Mouse (Mus musculus) stomach, embryonic 14.5 days (tissue): ENCODE data around the gene A630095N17Rik. TPM values are rescaled to one million over a fixed set of nuclear protein-coding genes. Genes with fewer than 3 reads are reported as not detected.

ENCODE experiments used
- ATAC-seq: fragments of 200-750 bp; cut with Nextera tagmentation; 2 replicates; pipeline ENCODE4 v1.8.0; 2017; ENCODE audit warnings: low read depth, moderate TSS enrichment; ENCODE audit not compliant: insufficient number of reproducible peaks, insufficient read depth, low FRiP score
- H3K27ac ChIP-seq: fragments of 300-500 bp; sonication (generic); 2 replicates; pipeline ENCODE4 v1.5.1; 2014; ENCODE audit warnings: mild to moderate bottlenecking, low read length, moderate library complexity, mixed read lengths
- H3K27me3 ChIP-seq: fragments of 300-500 bp; sonication (generic); 2 replicates; pipeline ENCODE4 v1.6.1; 2014; ENCODE audit warnings: low read length, control low read depth, mixed read lengths; ENCODE audit not compliant: control insufficient read depth, insufficient read depth
- H3K36me3 ChIP-seq: fragments of 300-500 bp; sonication (generic); 2 replicates; pipeline ENCODE4 v1.6.1; 2014; ENCODE audit warnings: mild to moderate bottlenecking, control low read depth, low read length, moderate library complexity, mixed read lengths; ENCODE audit not compliant: control insufficient read depth, insufficient read depth
- H3K4me1 ChIP-seq: fragments of 300-500 bp; sonication (generic); 2 replicates; pipeline ENCODE4 v1.6.1; 2014; ENCODE audit warnings: low read length, control low read depth, mixed read lengths; ENCODE audit not compliant: control insufficient read depth, insufficient read depth
- H3K4me2 ChIP-seq: fragments of 300-500 bp; sonication (generic); replicated peaks from 2 replicates; pipeline ENCODE4 v1.6.1; 2014; ENCODE audit warnings: low read depth, low read length, control low read depth
- H3K4me3 ChIP-seq: fragments of 300-500 bp; sonication (generic); 2 replicates; pipeline ENCODE4 v1.5.1; 2014; ENCODE audit warnings: low read depth, low read length, control low read depth
- H3K9ac ChIP-seq: fragments of 300-500 bp; sonication (generic); replicated peaks from 2 replicates; pipeline ENCODE4 v1.6.1; 2014; ENCODE audit warnings: low read depth, mild to moderate bottlenecking, control low read depth, low read length, moderate library complexity, mixed read lengths
- H3K9me3 ChIP-seq: fragments of 300-500 bp; sonication (generic); 2 replicates; pipeline ENCODE4 v1.6.1; 2016; ENCODE audit warnings: low read depth, low read length, control low read depth; ENCODE audit not compliant: control insufficient read depth
- WGBS: fragments of 180-500 bp; shearing (Covaris S2); extraction: QIAGEN DNeasy Blood & Tissue Kit; methylation state at CpG from one replicate; pipeline ENCODE4 v1.1.7; 2014; 5-methylcytosine and 5-hydroxymethylcytosine counted together
- polyA plus RNA-seq: library from polyadenylated mRNA; unstranded; fragments of >200 nt; fragmentation: Nextera tagmentation; extraction: Ambion mirVana; gene quantifications from 2 replicates; pipeline ENCODE4 v1.2.1, GENCODE M21; 2014

The A630095N17Rik gene
- polyA plus RNA-seq, 1 experiment from 2014 or later = not detected

DNA sequence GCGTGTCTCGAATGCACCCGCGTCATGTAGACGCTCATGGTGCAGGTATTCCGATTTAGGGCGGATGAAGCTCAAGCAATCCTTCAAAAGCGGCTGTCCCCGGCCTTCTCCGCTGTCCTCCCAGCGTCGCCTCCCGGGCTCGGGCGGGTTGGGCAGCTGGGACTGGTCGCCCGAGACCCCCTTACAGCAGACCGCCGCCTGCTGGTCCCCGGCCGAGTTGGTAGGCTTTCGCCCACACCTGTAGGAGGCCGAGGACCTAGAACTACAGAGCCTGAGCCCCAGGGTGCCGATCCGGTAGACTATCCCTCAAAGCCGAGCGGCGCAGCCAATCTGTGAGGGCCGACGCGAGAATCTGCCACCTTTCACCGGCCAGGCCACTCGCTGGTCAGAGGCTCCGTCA, 12.4 kb downstream of the A630095N17Rik start, which contains the start of gene Tuba4a:
TSS of gene Tuba4a (minus strand) at position 335 of the 400 bp plus-strand sequence.
- peak within 1 kb of the TSS; percentile 51 for H3K4me3 ChIP-seq
- no peaks in the 10 kb centered on the region for H3K9me3 ChIP-seq
- H3K4me1 ChIP-seq = peaks cover 9% of the 10 kb centered on the region; the same call in 1 of the 2 replicates
- peak; percentile 56; the same call in 1 of the 2 replicates for ATAC-seq
- H3K9ac ChIP-seq = peak within 1 kb of the TSS; percentile 47
- peaks cover 3% of the 10 kb centered on the region; the same call in 1 of the 2 replicates for H3K36me3 ChIP-seq
- no peak within 1 kb of the TSS; the same call in 1 of the 2 replicates for H3K27ac ChIP-seq
- peak within 1 kb of the TSS; percentile 98 for H3K4me2 ChIP-seq
- peaks cover 10% of the 10 kb centered on the region for H3K27me3 ChIP-seq
- under 1% methylated on average over 34 of the region's 34 CpGs for WGBS

DNA sequence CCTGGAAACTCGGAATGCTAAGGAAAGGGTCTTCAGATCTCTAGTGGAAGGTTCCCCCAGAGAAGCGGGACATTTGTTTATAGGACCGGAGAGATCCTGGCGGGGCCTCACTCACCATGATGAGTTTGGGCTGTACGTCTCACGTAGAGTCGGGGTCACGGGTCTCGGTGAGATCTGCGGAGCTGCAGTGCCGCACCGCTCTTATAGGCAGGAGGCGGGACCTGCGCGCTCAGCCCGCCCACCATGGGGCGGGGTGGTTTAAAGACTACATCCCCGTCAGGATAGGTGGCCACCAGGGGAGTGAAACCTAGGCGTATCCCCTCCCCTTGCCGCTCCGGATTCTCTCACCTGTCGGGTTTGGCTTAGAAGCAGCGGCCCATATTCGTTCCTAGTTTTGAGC, 12.8 kb downstream of the A630095N17Rik start:
- Histone ChIP-seq H3K27ac (no peak overlapping the region; the same call in 1 of the 2 replicates), H3K36me3 (peaks cover 4% of the 10 kb centered on the region; the same call in 1 of the 2 replicates)

GRCm38 (mm10) chr1:75218227-75219001, 13.5 kb downstream of the A630095N17Rik start:
- H3K9ac ChIP-seq = peak overlapping the region; percentile 47
- ATAC-seq = peak; percentile 24
- peak overlapping the region; percentile 51 for H3K4me3 ChIP-seq
- peaks cover 9% of the 10 kb centered on the region; the same call in 1 of the 2 replicates for H3K4me1 ChIP-seq
- WGBS = 1% methylated on average over 38 of the region's 38 CpGs
- H3K36me3 ChIP-seq = peaks cover 10% of the 10 kb centered on the region; the same call in 1 of the 2 replicates
- peaks cover 10% of the 10 kb centered on the region for H3K27me3 ChIP-seq
- H3K9me3 ChIP-seq = no peaks in the 10 kb centered on the region
- peak overlapping the region; percentile 44; the same call in 1 of the 2 replicates for H3K27ac ChIP-seq
- peak overlapping the region; percentile 98 for H3K4me2 ChIP-seq

More for the DNA sequence above, 12.8 kb downstream of the A630095N17Rik start:
- Histone ChIP-seq H3K4me2 (peak overlapping the region; percentile 98), H3K9me3 (no peaks in the 10 kb centered on the region), H3K27me3 (peaks cover 10% of the 10 kb centered on the region), H3K9ac (peak overlapping the region; percentile 47), H3K4me1 (peaks cover 9% of the 10 kb centered on the region; the same call in 1 of the 2 replicates), H3K4me3 (peak overlapping the region; percentile 51)
- WGBS = under 1% methylated on average over 24 of the region's 24 CpGs
- ATAC-seq = peak; percentile 89

DNA sequence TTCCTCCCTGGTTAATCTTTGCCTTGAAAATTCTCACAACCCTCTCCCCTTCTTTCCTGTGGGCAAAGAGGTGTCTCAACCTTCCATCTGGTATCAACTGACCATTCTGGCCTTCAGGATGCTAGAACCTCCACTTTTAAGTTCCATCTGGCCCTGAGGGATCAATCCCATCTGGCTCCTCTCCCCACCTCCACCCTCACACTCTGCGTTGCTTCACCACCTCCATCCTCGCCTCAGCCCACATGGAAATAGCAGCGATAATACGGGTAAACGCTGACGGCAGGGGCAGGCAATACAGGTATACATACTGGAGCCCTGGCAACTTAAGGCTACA, 14.0 kb downstream of the A630095N17Rik start:
- Histone ChIP-seq H3K36me3 (peaks cover 16% of the 10 kb centered on the region; the same call in 1 of the 2 replicates), H3K27ac (peak overlapping the region; percentile 44; the same call in 1 of the 2 replicates), H3K4me3 (peak overlapping the region; percentile 51), H3K9me3 (no peaks in the 10 kb centered on the region), H3K27me3 (peaks cover 10% of the 10 kb centered on the region), H3K4me1 (peaks cover 10% of the 10 kb centered on the region; the same call in 1 of the 2 replicates), H3K9ac (0 out of 2 replicates have a peak overlapping the region, but pooled peaks have one; percentile 47), H3K4me2 (peak overlapping the region; percentile 98)
- 2% methylated on average over 6 of the region's 6 CpGs for WGBS
- ATAC-seq = no peak

DNA sequence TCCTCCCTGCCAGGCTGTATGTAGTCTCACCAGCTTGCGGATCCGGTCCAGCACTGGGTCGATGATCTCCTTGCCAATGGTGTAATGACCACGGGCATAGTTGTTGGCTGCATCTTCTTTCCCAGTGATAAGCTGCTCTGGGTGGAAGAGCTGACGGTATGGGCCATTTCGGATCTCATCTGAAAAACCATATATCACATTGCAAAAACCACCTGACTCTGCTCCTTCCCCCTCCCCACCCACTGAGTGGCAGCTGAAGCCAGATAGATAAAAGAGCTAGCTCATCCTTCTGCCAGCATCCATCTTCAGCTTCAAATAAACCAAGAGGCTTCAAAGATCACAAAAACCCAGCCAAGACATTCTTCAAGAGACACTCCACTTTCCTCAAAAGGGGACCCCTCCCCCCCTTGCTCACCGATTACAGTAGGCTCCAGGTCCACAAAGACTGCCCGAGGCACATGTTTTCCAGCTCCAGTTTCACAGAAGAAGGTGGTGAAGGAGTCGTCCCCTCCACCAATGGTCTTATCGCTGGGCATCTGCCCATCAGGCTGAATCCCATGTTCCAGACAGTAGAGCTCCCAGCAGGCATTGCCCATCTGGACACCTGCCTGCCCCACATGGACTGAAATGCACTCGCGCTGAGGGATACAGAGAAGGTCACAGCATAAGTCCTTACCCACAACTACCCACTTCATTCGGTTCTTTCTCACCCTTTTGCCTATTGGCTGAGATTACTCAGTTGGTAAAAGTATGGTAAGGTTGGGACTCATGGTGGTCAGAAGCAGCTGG, 14.9 kb downstream of the A630095N17Rik start:
- Histone ChIP-seq H3K36me3 (peaks cover 18% of the 10 kb centered on the region; the same call in 1 of the 2 replicates), H3K27ac (no peak overlapping the region), H3K4me1 (peaks cover 14% of the 10 kb centered on the region; the same call in 1 of the 2 replicates), H3K27me3 (peaks cover 10% of the 10 kb centered on the region), H3K9ac (no peak overlapping the region), H3K4me2 (no peak overlapping the region), H3K9me3 (no peaks in the 10 kb centered on the region), H3K4me3 (no peak overlapping the region)
- 75% methylated on average over 13 of the region's 13 CpGs for WGBS
- ATAC-seq = no peak

- H3K27me3 ChIP-seq = peaks cover 7% of the 10 kb centered on the region
- no peak overlapping the region for H3K4me2 ChIP-seq
- H3K9me3 ChIP-seq = no peaks in the 10 kb centered on the region
- no peak overlapping the region for H3K9ac ChIP-seq
- H3K27ac ChIP-seq = no peak overlapping the region
- 91% methylated on average over 9 of the region's 9 CpGs for WGBS
- H3K4me1 ChIP-seq = peaks cover 21% of the 10 kb centered on the region
- ATAC-seq = no peak
- peaks cover 18% of the 10 kb centered on the region; the same call in 1 of the 2 replicates for H3K36me3 ChIP-seq
- H3K4me3 ChIP-seq = no peak overlapping the region
Observed at GRCm38 (mm10) chr1:75215785-75216184, 16.1 kb downstream of the A630095N17Rik start.

GRCm38 (mm10) chr1:75214886-75215285, 17.0 kb downstream of the A630095N17Rik start:
- H3K9ac ChIP-seq = no peak overlapping the region

GRCm38 (mm10) chr1:75214442-75214841, 17.5 kb downstream of the A630095N17Rik start:
- Histone ChIP-seq H3K9me3 (no peaks in the 10 kb centered on the region), H3K4me3 (no peak overlapping the region), H3K9ac (no peak overlapping the region), H3K27ac (peak overlapping the region; percentile 77; the same call in 1 of the 2 replicates), H3K4me2 (no peak overlapping the region), H3K4me1 (peaks cover 27% of the 10 kb centered on the region; the same call in 1 of the 2 replicates), H3K27me3 (no peaks in the 10 kb centered on the region), H3K36me3 (peaks cover 18% of the 10 kb centered on the region; the same call in 1 of the 2 replicates)
- 65% methylated on average over 2 of the region's 2 CpGs for WGBS
- ATAC-seq = peak; percentile 47

More at GRCm38 (mm10) chr1:75214886-75215285, 17.0 kb downstream of the A630095N17Rik start:
- ATAC-seq = no peak
- peaks cover 27% of the 10 kb centered on the region for H3K4me1 ChIP-seq
- no peaks in the 10 kb centered on the region for H3K27me3 ChIP-seq
- H3K4me2 ChIP-seq = no peak overlapping the region
- no peak overlapping the region for H3K4me3 ChIP-seq
- H3K27ac ChIP-seq = peak overlapping the region; percentile 58; the same call in 1 of the 2 replicates
- WGBS = 65% methylated on average over 5 of the region's 5 CpGs
- no peaks in the 10 kb centered on the region for H3K9me3 ChIP-seq
- peaks cover 18% of the 10 kb centered on the region; the same call in 1 of the 2 replicates for H3K36me3 ChIP-seq
